Mouse (Mus musculus) gastrocnemius, adult 2 months (tissue): ENCODE measurements around the gene Nphs2. TPM values are rescaled to one million over a fixed set of nuclear protein-coding genes. Genes with fewer than 3 reads are reported as not detected.

ENCODE experiments used
- DNase-seq: peaks from one replicate; pipeline ENCODE4 v3.0.0; 2022
- H3K27ac ChIP-seq: fragments of 200-600 bp; 2 replicates; pipeline ENCODE4 v1.8.1; 2022; ENCODE audit warnings: mild to moderate bottlenecking
- H3K4me3 ChIP-seq: fragments of 200-600 bp; 2 replicates; pipeline ENCODE4 v1.8.1; 2022; ENCODE audit warnings: mild to moderate bottlenecking, moderate library complexity
- CTCF ChIP-seq: fragments of 200-600 bp; IDR thresholded peaks from 2 replicates; pipeline ENCODE4 v1.8.1; 2022; ENCODE audit warnings: antibody characterized with exemption, mild to moderate bottlenecking, moderate library complexity
- intact Hi-C: fragments of 180-260 bp; cut with DNase I; formaldehyde crosslinking; loops from one replicate; pipeline ENCODE4 v1.15.1; 2025
- total RNA-seq, 2 experiments: library from RNA; stranded (reverse); gene quantifications; 2 replicates each; pipeline ENCODE4 v1.2.3; 2021

Gene Nphs2
- total RNA-seq, 2 experiments from 2014 or later = not detected

GRCm38 (mm10) chr1:156302911-156303749 lies 7.4 kb upstream of the Nphs2 start, which contains the start of gene Tdrd5:
Gene Tdrd5, minus strand, starts transcription at chr1:156303664.
- no peak for TF ChIP-seq CTCF
- H3K4me3 ChIP-seq = peak within 1 kb of the TSS; percentile 71
- DNase-seq = peak; percentile 22
- no peak within 1 kb of the TSS for H3K27ac ChIP-seq
- intact Hi-C loops = no loop called here

- no peak for DNase-seq
- Histone ChIP-seq H3K4me3 (no peak overlapping the region), H3K27ac (no peak overlapping the region)
- no peak for TF ChIP-seq CTCF
- intact Hi-C loops = no loop called here
Observed at GRCm38 (mm10) chr1:156308595-156308994, 1.9 kb upstream of the Nphs2 start.

DNA sequence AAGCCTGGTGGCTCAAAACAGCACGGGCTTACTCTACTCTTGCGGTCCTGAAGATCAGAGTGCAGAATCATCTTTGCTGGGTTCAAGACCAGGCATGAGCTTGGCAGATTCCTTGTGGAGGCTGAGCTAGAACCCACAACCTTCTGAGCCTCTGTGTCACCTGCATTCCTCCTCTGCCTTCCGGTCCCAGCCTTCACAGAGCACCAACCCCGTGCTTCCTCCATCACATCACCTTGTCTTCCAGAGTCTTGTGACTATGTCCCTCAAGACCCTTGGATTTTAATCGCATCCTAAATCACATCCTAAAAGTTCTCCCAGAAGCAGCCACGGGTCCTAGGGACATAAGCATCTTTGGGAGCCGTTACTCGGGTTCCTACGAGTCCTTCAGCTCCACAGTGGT lies 12.6 kb downstream of the Nphs2 start:
- DNase-seq = no peak
- TF ChIP-seq CTCF = no peak
- Histone ChIP-seq H3K4me3 (no peak overlapping the region), H3K27ac (no peak overlapping the region)
- intact Hi-C loops = no loop called here

DNA sequence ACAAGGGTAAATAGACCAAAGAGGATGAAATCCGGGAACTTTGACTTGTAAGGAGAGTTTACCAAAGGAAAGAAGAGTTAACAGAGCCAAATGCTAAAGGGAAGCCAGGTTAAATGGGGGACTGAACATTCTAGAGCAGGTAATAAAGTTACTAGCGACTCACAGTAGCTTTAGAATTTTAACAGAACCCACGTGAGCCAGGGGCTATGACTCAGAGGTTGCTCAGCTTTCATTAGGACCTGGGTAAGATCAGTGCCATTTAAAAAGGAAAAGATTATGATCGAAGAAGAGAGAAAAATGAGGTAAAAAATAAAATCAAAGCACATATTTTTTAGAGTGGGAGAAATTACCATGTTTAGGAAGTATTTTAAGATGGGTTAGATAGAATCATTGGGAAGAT lies 30.3 kb downstream of the Nphs2 start:
- no peak for DNase-seq
- intact Hi-C loops = no loop called here
- H3K27ac ChIP-seq = no peak overlapping the region
- H3K4me3 ChIP-seq = no peak overlapping the region
- TF ChIP-seq CTCF = no peak

- intact Hi-C loops = no loop called here
- DNase-seq = no peak
Observed at GRCm38 (mm10) chr1:156344433-156344832, 33.9 kb downstream of the Nphs2 start.

DNA sequence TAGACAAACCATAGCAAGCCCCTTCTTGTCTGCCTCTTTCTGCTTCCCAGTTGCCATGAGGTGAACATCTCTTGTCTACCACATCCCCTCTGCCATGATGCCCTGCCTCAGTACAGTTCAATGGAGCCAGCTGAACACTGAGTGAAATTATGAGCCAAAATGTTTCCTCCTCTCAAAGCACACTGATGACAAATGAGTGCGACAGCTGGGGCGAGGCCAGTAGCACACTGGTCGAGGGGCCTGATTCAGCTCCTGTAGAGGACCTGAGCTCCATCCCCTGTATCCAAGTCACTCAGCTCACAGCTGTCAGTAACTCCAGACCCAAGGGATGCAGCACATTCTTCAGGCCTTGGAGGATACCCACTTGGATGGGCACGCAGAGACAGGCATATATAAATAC lies 35.1 kb downstream of the Nphs2 start:
- no peak for TF ChIP-seq CTCF

More at GRCm38 (mm10) chr1:156344433-156344832, 33.9 kb downstream of the Nphs2 start:
- Histone ChIP-seq H3K4me3 (no peak overlapping the region), H3K27ac (no peak overlapping the region)
- no peak for TF ChIP-seq CTCF

DNA sequence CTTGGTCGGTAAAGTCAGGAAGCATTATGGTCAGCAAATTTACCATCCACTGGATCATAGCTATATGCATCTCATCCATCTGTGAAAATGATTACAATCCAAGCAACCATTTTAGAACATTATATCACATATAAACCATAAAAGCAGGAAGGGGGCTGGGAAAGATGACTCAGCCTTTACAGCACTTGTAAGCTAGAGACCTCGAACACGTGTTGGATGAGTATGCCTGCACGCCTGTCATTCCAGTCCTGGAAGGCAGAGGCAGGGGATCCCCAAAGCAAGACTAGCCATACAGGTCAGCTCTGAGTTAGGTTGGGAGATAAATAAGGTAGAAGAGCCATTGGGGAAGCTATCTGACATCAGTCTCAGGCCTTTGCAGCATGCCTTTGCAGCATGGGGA lies 38.5 kb downstream of the Nphs2 start:
- no peak overlapping the region for H3K27ac ChIP-seq
- no peak for TF ChIP-seq CTCF

More for the DNA sequence above, 35.1 kb downstream of the Nphs2 start:
- no peak for DNase-seq
- Histone ChIP-seq H3K27ac (no peak overlapping the region), H3K4me3 (no peak overlapping the region)
- intact Hi-C loops = no loop called here

GRCm38 (mm10) chr1:156350441-156350840 lies 39.9 kb downstream of the Nphs2 start:
- Histone ChIP-seq H3K4me3 (no peak overlapping the region), H3K27ac (no peak overlapping the region)
- intact Hi-C loops = no loop called here
- TF ChIP-seq CTCF = no peak
- DNase-seq = no peak

More for the DNA sequence above, 38.5 kb downstream of the Nphs2 start:
- no peak for DNase-seq
- intact Hi-C loops = no loop called here
- H3K4me3 ChIP-seq = no peak overlapping the region

GRCm38 (mm10) chr1:156352466-156352865 lies 41.9 kb downstream of the Nphs2 start:
- Histone ChIP-seq H3K4me3 (no peak overlapping the region), H3K27ac (no peak overlapping the region)
- no peak for TF ChIP-seq CTCF
- intact Hi-C loops = no loop called here
- DNase-seq = no peak

DNA sequence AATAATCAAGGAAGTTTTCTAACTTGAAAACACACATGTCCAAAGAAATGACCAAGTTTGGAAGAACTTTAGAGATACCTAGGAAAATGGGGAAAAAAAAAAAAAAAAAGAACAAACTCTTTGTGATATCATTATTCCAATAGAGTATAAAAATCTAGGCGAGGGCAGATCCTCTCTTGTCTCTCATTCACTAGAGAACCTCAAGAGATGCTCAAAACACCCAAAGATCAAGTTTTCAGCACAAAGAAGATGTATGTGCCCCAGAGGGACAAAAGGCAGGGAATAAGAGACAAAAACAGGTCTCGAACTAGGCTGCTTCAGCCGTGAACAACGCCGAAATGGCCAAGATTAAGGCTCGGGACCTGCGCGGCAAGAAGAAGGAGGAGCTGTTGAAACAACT lies 55.2 kb downstream of the Nphs2 start, which contains the start of gene Gm2000:
Gm2000 (plus strand) TSS at position 301 of the 400 bp plus-strand sequence.
- Histone ChIP-seq H3K27ac (no peak within 1 kb of the TSS), H3K4me3 (no peak within 1 kb of the TSS)
- no peak for DNase-seq
- intact Hi-C loops = no loop called here
- no peak for TF ChIP-seq CTCF

Other genes starting within 250 kb of the Nphs2 start
- not detected for gene Fam163a, start 105.7 kb upstream of the Nphs2 start, total RNA-seq
- not detected for gene Tdrd5, start 7.1 kb upstream of the Nphs2 start, total RNA-seq
- 100 to 1,000 TPM; 364 to 454 TPM for gene Gm2000, start 55.3 kb downstream of the Nphs2 start, total RNA-seq
- gene Axdnd1, start 110.4 kb downstream of the Nphs2 start, total RNA-seq = not detected
- gene Soat1, start 163.6 kb downstream of the Nphs2 start, total RNA-seq = 1 to 10 TPM; 3.5 to 3.9 TPM
- gene Gm10031, start 213.3 kb downstream of the Nphs2 start, total RNA-seq = 10 to 100 TPM; 42.9 to 49.5 TPM
- 10 to 100 TPM; 21.2 to 26.1 TPM for gene Abl2, start 248.1 kb downstream of the Nphs2 start, total RNA-seq